Mouse (Mus musculus) hindbrain, embryonic 15.5 days (tissue): ENCODE data around the gene Nup133. TPM values are rescaled to one million over a fixed set of nuclear protein-coding genes. Genes with fewer than 3 reads are reported as not detected.

Source experiments
- ATAC-seq: fragments of 200-750 bp; cut with Nextera tagmentation; 2 replicates; pipeline ENCODE4 v1.8.0; 2017; ENCODE audit warnings: low read depth, moderate number of reproducible peaks, moderate TSS enrichment; ENCODE audit not compliant: low FRiP score
- H3K27ac ChIP-seq: fragments of 300-500 bp; sonication (generic); replicated peaks from 2 replicates; pipeline ENCODE4 v1.5.1; 2015; ENCODE audit warnings: mild to moderate bottlenecking, inconsistent platforms
- H3K27me3 ChIP-seq: fragments of 300-500 bp; sonication (generic); 2 replicates; pipeline ENCODE4 v1.6.1; 2015; ENCODE audit warnings: control low read depth, inconsistent platforms
- H3K36me3 ChIP-seq: fragments of 300-500 bp; sonication (generic); 2 replicates; pipeline ENCODE4 v1.6.1; 2015; ENCODE audit warnings: control low read depth, inconsistent platforms
- H3K4me1 ChIP-seq: fragments of 300-500 bp; sonication (generic); replicated peaks from 2 replicates; pipeline ENCODE4 v1.6.1; 2015; ENCODE audit warnings: control low read depth, inconsistent platforms
- H3K4me2 ChIP-seq: fragments of 300-500 bp; sonication (generic); 2 replicates; pipeline ENCODE4 v1.6.1; 2015; ENCODE audit warnings: moderate library complexity, mild to moderate bottlenecking, inconsistent platforms
- H3K4me3 ChIP-seq: fragments of 300-500 bp; sonication (generic); 2 replicates; pipeline ENCODE4 v1.5.1; 2015; ENCODE audit warnings: mild to moderate bottlenecking, inconsistent platforms
- H3K9ac ChIP-seq: fragments of 300-500 bp; sonication (generic); 2 replicates; pipeline ENCODE4 v1.6.1; 2015; ENCODE audit warnings: inconsistent platforms
- H3K9me3 ChIP-seq: fragments of 300-500 bp; sonication (generic); 2 replicates; pipeline ENCODE4 v1.6.1; 2016; ENCODE audit warnings: control low read depth, inconsistent platforms
- WGBS: fragments of 180-500 bp; shearing (Covaris S2); methylation state at CpG from one replicate; pipeline ENCODE4 v1.1.7; 2015; 5-methylcytosine and 5-hydroxymethylcytosine counted together
- polyA plus RNA-seq: library from polyadenylated mRNA; unstranded; fragments of >200 nt; fragmentation: Nextera tagmentation; extraction: Ambion mirVana; gene quantifications from 2 replicates; pipeline ENCODE4 v1.2.1, GENCODE M21; 2015

Nup133 gene
- polyA plus RNA-seq, 1 experiment from 2014 or later = 21.3 TPM

- 72% methylated on average over 9 of the region's 9 CpGs for WGBS
- Histone ChIP-seq H3K9ac (no peak overlapping the region), H3K27me3 (peaks cover 35% of the 10 kb centered on the region), H3K4me2 (no peak overlapping the region), H3K9me3 (no peaks in the 10 kb centered on the region), H3K4me3 (no peak overlapping the region), H3K36me3 (peaks cover 7% of the 10 kb centered on the region; the same call in 1 of the 2 replicates), H3K4me1 (peaks cover 21% of the 10 kb centered on the region), H3K27ac (no peak overlapping the region)
- no peak for ATAC-seq
Measured at GRCm38 (mm10) chr8:123895680-123896365, 53.2 kb downstream of the Nup133 start.

DNA sequence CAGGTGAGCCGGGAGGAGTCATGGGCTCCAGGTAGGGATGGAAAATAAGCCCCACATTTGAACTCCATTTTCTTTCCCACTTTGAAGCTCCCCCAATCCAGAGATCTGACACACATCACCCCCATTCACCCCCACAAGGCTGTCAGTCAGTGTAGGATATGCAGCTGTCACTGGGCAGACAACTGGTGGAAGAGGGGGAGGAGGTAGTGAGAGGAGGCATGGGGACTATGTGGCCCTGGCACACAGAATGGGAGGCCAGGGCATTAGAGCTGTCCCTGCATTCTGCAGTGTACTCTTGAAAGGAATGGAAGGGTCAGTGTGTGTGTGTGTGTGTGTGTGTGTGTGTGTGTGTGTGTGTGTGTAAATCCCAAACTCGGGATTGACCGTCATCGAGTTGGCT, 53.8 kb downstream of the Nup133 start:
- H3K4me1 ChIP-seq = peaks cover 21% of the 10 kb centered on the region
- no peak overlapping the region for H3K27ac ChIP-seq
- H3K9me3 ChIP-seq = no peaks in the 10 kb centered on the region
- ATAC-seq = no peak
- H3K36me3 ChIP-seq = 0 out of 2 replicates have a peak, but pooled peaks cover under 1% of the 10 kb centered on the region
- H3K27me3 ChIP-seq = peaks cover 40% of the 10 kb centered on the region
- WGBS = 84% methylated on average over 4 of the region's 4 CpGs
- H3K9ac ChIP-seq = no peak overlapping the region
- H3K4me2 ChIP-seq = no peak overlapping the region
- H3K4me3 ChIP-seq = no peak overlapping the region

DNA sequence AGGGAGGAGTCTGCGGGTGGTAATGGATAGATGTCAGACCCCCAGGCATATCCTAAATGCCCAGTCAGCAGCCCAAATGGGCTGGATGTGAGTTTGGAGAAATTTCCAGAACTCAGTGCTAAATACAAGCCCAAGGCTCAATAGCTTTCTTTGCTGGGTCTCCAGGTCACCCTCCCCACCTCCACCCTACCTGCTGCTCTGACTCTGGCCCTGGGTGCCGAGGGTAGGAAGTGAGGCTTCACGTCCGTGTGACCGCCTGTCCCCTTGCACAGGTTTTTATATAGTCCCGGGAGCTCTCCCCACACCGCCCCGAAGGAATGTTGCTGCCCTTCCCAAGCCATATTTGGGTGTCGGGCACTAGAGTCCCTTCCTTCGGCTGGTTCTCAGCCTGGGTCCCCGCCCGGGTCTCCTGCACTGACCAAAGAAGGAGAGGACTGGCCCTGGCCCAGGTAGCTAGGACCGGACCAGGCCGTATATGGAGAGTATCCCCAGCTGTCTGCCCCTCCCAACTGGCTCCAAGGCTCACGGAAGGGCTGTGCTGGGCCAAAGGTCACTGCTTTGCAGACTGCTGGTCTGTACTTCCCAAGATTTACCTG, 54.5 kb downstream of the Nup133 start, which contains the start of gene Acta1:
TSS of gene Acta1 (minus strand) at position 250 of the 596 bp plus-strand sequence.
- no peaks in the 10 kb centered on the region for H3K9me3 ChIP-seq
- WGBS = 25% methylated on average over 15 of the region's 15 CpGs
- no peaks in the 10 kb centered on the region for H3K36me3 ChIP-seq
- H3K27ac ChIP-seq = no peak within 1 kb of the TSS
- peaks cover 21% of the 10 kb centered on the region for H3K4me1 ChIP-seq
- no peak within 1 kb of the TSS for H3K4me3 ChIP-seq
- ATAC-seq = no peak
- H3K4me2 ChIP-seq = no peak within 1 kb of the TSS
- H3K27me3 ChIP-seq = peaks cover 44% of the 10 kb centered on the region
- H3K9ac ChIP-seq = no peak within 1 kb of the TSS

DNA sequence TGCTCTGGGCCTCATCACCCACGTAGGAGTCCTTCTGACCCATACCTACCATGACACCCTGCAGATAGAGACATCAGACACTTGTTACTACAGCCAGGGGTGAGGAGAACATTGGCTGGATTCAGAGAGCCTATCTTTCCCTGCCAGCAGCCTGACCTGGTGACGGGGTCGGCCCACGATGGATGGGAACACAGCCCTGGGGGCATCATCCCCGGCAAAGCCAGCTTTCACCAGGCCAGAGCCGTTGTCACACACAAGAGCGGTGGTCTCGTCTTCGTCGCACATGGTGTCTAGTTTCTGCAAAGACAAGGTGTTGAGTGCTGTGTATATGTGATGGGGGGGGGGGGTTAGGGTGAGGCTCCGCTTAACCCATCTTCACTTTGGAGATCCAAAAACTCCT, 55.7 kb downstream of the Nup133 start:
- no peak overlapping the region for H3K27ac ChIP-seq
- no peak overlapping the region for H3K4me2 ChIP-seq
- no peaks in the 10 kb centered on the region for H3K36me3 ChIP-seq
- peaks cover 50% of the 10 kb centered on the region for H3K27me3 ChIP-seq
- ATAC-seq = no peak
- WGBS = 78% methylated on average over 11 of the region's 11 CpGs
- no peaks in the 10 kb centered on the region for H3K9me3 ChIP-seq
- H3K4me3 ChIP-seq = no peak overlapping the region
- H3K4me1 ChIP-seq = peaks cover 21% of the 10 kb centered on the region
- no peak overlapping the region for H3K9ac ChIP-seq

DNA sequence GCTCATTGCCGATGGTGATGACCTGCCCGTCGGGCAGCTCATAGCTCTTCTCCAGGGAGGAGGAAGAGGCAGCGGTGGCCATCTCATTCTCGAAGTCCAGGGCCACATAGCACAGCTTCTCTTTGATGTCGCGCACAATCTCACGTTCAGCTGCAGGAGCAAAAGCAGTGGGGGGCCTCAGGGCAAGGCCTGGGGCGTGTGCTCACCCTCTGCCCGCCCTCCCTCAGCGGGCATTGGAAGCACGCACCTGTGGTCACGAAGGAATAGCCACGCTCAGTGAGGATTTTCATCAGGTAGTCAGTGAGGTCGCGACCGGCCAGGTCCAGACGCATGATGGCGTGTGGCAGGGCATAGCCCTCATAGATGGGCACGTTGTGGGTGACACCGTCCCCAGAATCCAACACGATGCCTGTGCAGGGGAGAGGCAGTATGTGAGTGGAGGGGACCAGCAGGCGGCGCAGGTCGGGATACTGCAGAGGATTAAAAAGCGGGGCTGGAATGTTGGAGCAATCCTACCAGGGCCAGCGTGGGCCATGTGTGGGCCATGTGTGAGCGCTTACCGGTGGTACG, 56.4 kb downstream of the Nup133 start:
- no peaks in the 10 kb centered on the region for H3K36me3 ChIP-seq
- ATAC-seq = peak; percentile 40
- H3K9me3 ChIP-seq = no peaks in the 10 kb centered on the region
- peaks cover 21% of the 10 kb centered on the region for H3K4me1 ChIP-seq
- H3K4me3 ChIP-seq = peak overlapping the region; percentile 49
- 9% methylated on average over 30 of the region's 30 CpGs for WGBS
- H3K4me2 ChIP-seq = peak overlapping the region; percentile 61
- peak overlapping the region; percentile 84 for H3K27ac ChIP-seq
- H3K27me3 ChIP-seq = peaks cover 50% of the 10 kb centered on the region
- peak overlapping the region; percentile 69 for H3K9ac ChIP-seq

- WGBS = under 1% methylated on average over 49 of the region's 49 CpGs
- Histone ChIP-seq H3K4me1 (peaks cover 21% of the 10 kb centered on the region), H3K9me3 (no peaks in the 10 kb centered on the region), H3K27me3 (peaks cover 50% of the 10 kb centered on the region), H3K27ac (peak overlapping the region; percentile 84), H3K36me3 (no peaks in the 10 kb centered on the region), H3K9ac (peak overlapping the region; percentile 69), H3K4me3 (peak overlapping the region; percentile 49), H3K4me2 (peak overlapping the region; percentile 61)
- ATAC-seq = peak; percentile 88
Measured at GRCm38 (mm10) chr8:123891883-123892585, 57.0 kb downstream of the Nup133 start.

GRCm38 (mm10) chr8:123891271-123891670, 57.8 kb downstream of the Nup133 start:
- peaks cover 21% of the 10 kb centered on the region for H3K4me1 ChIP-seq
- H3K36me3 ChIP-seq = no peaks in the 10 kb centered on the region
- no peak for ATAC-seq
- H3K4me3 ChIP-seq = peak overlapping the region; percentile 49
- H3K4me2 ChIP-seq = peak overlapping the region; percentile 61
- peak overlapping the region; percentile 69 for H3K9ac ChIP-seq
- H3K9me3 ChIP-seq = no peaks in the 10 kb centered on the region
- peaks cover 50% of the 10 kb centered on the region for H3K27me3 ChIP-seq
- WGBS = 2% methylated on average over 11 of the region's 11 CpGs
- peak overlapping the region; percentile 84 for H3K27ac ChIP-seq

GRCm38 (mm10) chr8:123889797-123890196, 59.3 kb downstream of the Nup133 start:
- no peak overlapping the region for H3K9ac ChIP-seq
- H3K27ac ChIP-seq = no peak overlapping the region
- no peak overlapping the region for H3K4me3 ChIP-seq
- H3K4me1 ChIP-seq = peaks cover 27% of the 10 kb centered on the region
- no peaks in the 10 kb centered on the region for H3K9me3 ChIP-seq
- H3K27me3 ChIP-seq = peaks cover 39% of the 10 kb centered on the region
- WGBS = 66% methylated on average over 4 of the region's 4 CpGs
- H3K4me2 ChIP-seq = no peak overlapping the region
- H3K36me3 ChIP-seq = no peaks in the 10 kb centered on the region
- no peak for ATAC-seq

DNA sequence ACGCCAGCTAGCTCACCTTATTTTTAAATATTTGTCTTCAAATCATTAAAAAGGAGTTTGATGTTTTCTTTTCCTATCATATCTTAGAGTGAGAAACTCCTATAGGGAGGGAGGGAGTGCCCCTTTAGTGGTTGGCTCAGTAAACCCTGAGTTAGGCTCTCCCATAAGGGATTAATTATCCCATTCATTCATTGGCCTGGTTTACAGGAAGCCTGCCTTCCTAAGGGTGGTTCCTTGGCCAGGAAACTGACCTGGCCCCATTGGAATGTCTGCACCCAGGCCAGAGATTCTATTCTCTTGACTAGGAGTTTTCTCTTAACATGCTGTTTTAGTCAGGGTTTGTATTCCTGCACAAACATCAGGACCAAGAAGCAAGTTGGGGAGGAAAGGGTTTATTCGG, 61.1 kb downstream of the Nup133 start:
- H3K27me3 ChIP-seq = peaks cover 21% of the 10 kb centered on the region
- H3K4me2 ChIP-seq = no peak overlapping the region
- no peak overlapping the region for H3K27ac ChIP-seq
- no peaks in the 10 kb centered on the region for H3K36me3 ChIP-seq
- 89% methylated on average over 2 of the region's 2 CpGs for WGBS
- H3K4me3 ChIP-seq = no peak overlapping the region
- H3K9me3 ChIP-seq = no peaks in the 10 kb centered on the region
- peaks cover 37% of the 10 kb centered on the region for H3K4me1 ChIP-seq
- no peak overlapping the region for H3K9ac ChIP-seq
- ATAC-seq = no peak

DNA sequence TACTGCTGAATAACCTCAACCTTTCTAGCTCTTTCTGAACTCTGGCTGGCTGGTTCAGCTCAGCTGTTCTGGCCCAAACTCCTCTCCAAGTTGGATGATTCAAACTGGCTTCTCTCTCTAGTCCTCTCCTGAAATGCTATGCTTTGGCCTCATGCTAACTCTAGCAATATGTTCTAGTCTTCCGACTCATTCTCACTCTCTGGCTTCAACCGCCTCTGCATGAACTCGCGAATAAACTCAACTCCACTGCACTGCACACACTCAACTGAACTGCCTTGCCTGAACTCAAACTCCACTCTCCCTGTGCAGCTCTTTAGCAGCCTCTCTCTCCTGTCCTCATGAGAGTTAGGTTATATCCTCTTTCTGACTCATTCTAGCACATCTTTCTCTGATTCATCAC, 61.9 kb downstream of the Nup133 start:
- Histone ChIP-seq H3K9me3 (no peaks in the 10 kb centered on the region), H3K9ac (no peak overlapping the region), H3K27ac (no peak overlapping the region), H3K4me1 (peaks cover 29% of the 10 kb centered on the region), H3K27me3 (peaks cover 16% of the 10 kb centered on the region; the same call in 1 of the 2 replicates), H3K4me2 (no peak overlapping the region), H3K4me3 (no peak overlapping the region), H3K36me3 (no peaks in the 10 kb centered on the region)
- no peak for ATAC-seq
- WGBS = 93% methylated on average over 4 of the region's 4 CpGs

- WGBS = 10% methylated on average over 14 of the region's 14 CpGs
- H3K9ac ChIP-seq = no peak overlapping the region; the same call in 1 of the 2 replicates
- H3K36me3 ChIP-seq = no peaks in the 10 kb centered on the region
- peaks cover 16% of the 10 kb centered on the region for H3K4me1 ChIP-seq
- peaks cover 9% of the 10 kb centered on the region; the same call in 1 of the 2 replicates for H3K27me3 ChIP-seq
- H3K9me3 ChIP-seq = no peaks in the 10 kb centered on the region
- H3K4me3 ChIP-seq = peak overlapping the region; percentile 6; the same call in 1 of the 2 replicates
- peak overlapping the region; percentile 33 for H3K4me2 ChIP-seq
- peak; percentile 90 for ATAC-seq
- H3K27ac ChIP-seq = peak overlapping the region; percentile 73
Measured at GRCm38 (mm10) chr8:123884721-123885565, 64.1 kb downstream of the Nup133 start.
